Mouse (Mus musculus) B cell, adult 2 months (primary cell): ENCODE data around the gene Hap1.
A peak's percentile ranks its signal among the peaks of the same experiment; 100 is the strongest.
"Not testable (repeated sequence)": the region's sequence is repeated elsewhere in the genome, so short reads cannot be mapped to it uniquely, and the experiment has no call there.

Source experiments
- DNase-seq, 2 experiments: peaks; one replicate each; pipeline ENCODE4 v3.0.0; 2022

Hap1 gene

GRCm38 (mm10) chr11:100313424-100313823, 42.5 kb downstream of the Hap1 start:
- DNase-seq = no peak

GRCm38 (mm10) chr11:100312096-100312679, 43.7 kb downstream of the Hap1 start:
- no peak for DNase-seq

- DNase-seq = no peak
Measured at GRCm38 (mm10) chr11:100311656-100312055, 44.3 kb downstream of the Hap1 start.

- DNase-seq = not testable (repeated sequence)
Measured at GRCm38 (mm10) chr11:100308672-100309071, 47.3 kb downstream of the Hap1 start.

GRCm38 (mm10) chr11:100307900-100308299, 48.0 kb downstream of the Hap1 start:
- DNase-seq = no peak

- DNase-seq = no peak
Measured at GRCm38 (mm10) chr11:100301292-100301691, 54.6 kb downstream of the Hap1 start.

GRCm38 (mm10) chr11:100300293-100300692, 55.6 kb downstream of the Hap1 start:
- peak; percentile 86 to 87 for DNase-seq

GRCm38 (mm10) chr11:100298274-100299036, 57.5 kb downstream of the Hap1 start:
- DNase-seq = peak; percentile 90

- peak; percentile 63 to 67 for DNase-seq
Measured at GRCm38 (mm10) chr11:100297801-100298200, 58.1 kb downstream of the Hap1 start.
